11 mouse cellular contexts compared by ENCODE assay signal in genomic region chr4:44711136-44711900, GRCm38 (mm10). TPM values are rescaled to one million over a fixed set of nuclear protein-coding genes. Genes with fewer than 3 reads are reported as not detected.
DNase-seq lines count a peak whose midpoint lies in the region; ATAC-seq and TF ChIP-seq lines count a peak whose summit lies in the region.
"Had no signal": no experiment of that assay in that cellular context is flagged by ENCODE, and none has a peak within 500 bp of the region (broad histone marks: within the 10 kb centered on the region; RNA-seq: fewer than 3 reads in every experiment).

No protein-coding gene starts in this region.

- peaks cover 0 to 9% of the 10 kb centered on the region in 2 experiments; a peak in 3 of 4 replicates for H3K4me1 ChIP-seq in heart, embryonic 14.5 days (ENCODE audit: control insufficient read depth in 2 of 2, insufficient read depth in 2 of 2, low read length in 2 of 2)
- H3K4me1 ChIP-seq in CH12.LX (ENCODE audit: control insufficient read depth in 1 of 2, insufficient read depth in 2 of 2) = peaks cover 0 to 5% of the 10 kb centered on the region in 2 experiments; a peak in 1 of 4 replicates
- H3K4me1 ChIP-seq in bone marrow, adult 2 months (ENCODE audit: control insufficient read depth, insufficient read depth, low read length) = no peaks in the 10 kb centered on the region; the same call in 1 of the 2 replicates
- peaks cover 20% of the 10 kb centered on the region for H3K4me1 ChIP-seq in limb, embryonic 13.5 days

- no peak for ATAC-seq in heart, embryonic 14.5 days (ENCODE audit: insufficient number of reproducible peaks, insufficient read depth, low FRiP score, low read depth)
- ATAC-seq in limb, embryonic 13.5 days (ENCODE audit: low FRiP score, low read depth) = no peak

- no peak; the same call in 1 of the 2 replicates for TF ChIP-seq RAD21 in CH12.LX (IDR thresholded peaks at IDR 0.05; ENCODE audit: low read depth, low read length)

- peaks cover 96% of the 10 kb centered on the region for H3K27me3 ChIP-seq in heart, embryonic 14.5 days (ENCODE audit: control insufficient read depth, insufficient read depth, low read length)
- no peaks in the 10 kb centered on the region for H3K27me3 ChIP-seq in CH12.LX (replicated peaks)
- H3K27me3 ChIP-seq in limb, embryonic 13.5 days = peaks cover 94% of the 10 kb centered on the region

- WGBS in heart, embryonic 14.5 days = 2% methylated on average over 25 of the region's 25 CpGs
- 9% methylated on average over 25 of the region's 25 CpGs for WGBS in bone marrow, adult 2 months
- WGBS in limb, embryonic 13.5 days = 1% methylated on average over 25 of the region's 25 CpGs

- in situ Hi-C loops in CH12.LX (cut with MboI; ENCODE audit: low pct_ligation_motif_present, low pct_unique_long_range_greater_than_20kb, low sequenced_read_pairs) = no loop called here

- peaks cover 39% of the 10 kb centered on the region for H3K79me2 ChIP-seq in CH12.LX (replicated peaks; ENCODE audit: control insufficient read depth, extremely low read depth, insufficient read depth, poor library complexity, severe bottlenecking)

- no peaks in the 10 kb centered on the region for H3K9me3 ChIP-seq in heart, embryonic 14.5 days (ENCODE audit: control insufficient read depth, low read length)
- peaks cover 22% of the 10 kb centered on the region for H3K9me3 ChIP-seq in CH12.LX (replicated peaks; ENCODE audit: low read length)
- H3K9me3 ChIP-seq in limb, embryonic 13.5 days = no peaks in the 10 kb centered on the region
- H3K9me3 ChIP-seq: neural tube, embryonic 13.5 days had no signal

- H3K27ac ChIP-seq in heart, embryonic 14.5 days (replicated peaks in 1 of 2; ENCODE audit: control insufficient read depth in 1 of 2, insufficient read depth in 1 of 2, low read depth in 2 of 2, low read length in 2 of 2) = no peak overlapping the region
- H3K27ac ChIP-seq in CH12.LX (ENCODE audit: insufficient read depth, low read depth) = peak overlapping the region; percentile 90; the same call in 1 of the 2 replicates
- H3K27ac ChIP-seq in bone marrow, adult 2 months (ENCODE audit: control insufficient read depth, insufficient read depth, low read depth, low read length, poor library complexity) = peak overlapping the region; percentile 97
- H3K27ac ChIP-seq in limb, embryonic 13.5 days = no peak overlapping the region
- H3K27ac ChIP-seq: neural tube, embryonic 13.5 days had no signal

- H3K4me3 ChIP-seq in heart, embryonic 14.5 days (ENCODE audit: control insufficient read depth in 1 of 2, insufficient read depth in 1 of 2, low read depth in 1 of 2, low read length in 2 of 2) = peak overlapping the region in 1 of 2 experiments; percentile 22; a peak in 1 of 4 replicates
- H3K4me3 ChIP-seq in CH12.LX (replicated peaks in 1 of 3; ENCODE audit: low read depth in 2 of 3, low read length in 2 of 3, poor library complexity in 1 of 3) = peak overlapping the region; percentile 58 to 66 (median 66)
- peak overlapping the region; percentile 57 for H3K4me3 ChIP-seq in bone marrow, adult 2 months (replicated peaks; ENCODE audit: control insufficient read depth, low read depth, low read length)
- peak overlapping the region; percentile 17 for H3K4me3 ChIP-seq in limb, embryonic 13.5 days
- H3K4me3 ChIP-seq: neural tube, embryonic 13.5 days had no signal

- H3K36me3 ChIP-seq in heart, embryonic 14.5 days (ENCODE audit: control insufficient read depth, insufficient read depth, low read length) = no peaks in the 10 kb centered on the region
- H3K36me3 ChIP-seq in CH12.LX (replicated peaks in 1 of 2; ENCODE audit: control insufficient read depth in 1 of 2, insufficient read depth in 1 of 2, low read length in 1 of 2) = peaks cover 0 to 6% of the 10 kb centered on the region in 2 experiments
- no peaks in the 10 kb centered on the region for H3K36me3 ChIP-seq in limb, embryonic 13.5 days
- H3K36me3 ChIP-seq: neural tube, embryonic 13.5 days had no signal

- no peak for TF ChIP-seq EP300 in CH12.LX (IDR thresholded peaks at IDR 0.05; ENCODE audit: low read length)

- peak in 1 of 2 experiments; percentile 50; a peak in 2 of 4 replicates for TF ChIP-seq CTCF in CH12.LX (conservative IDR thresholded peaks at IDR 0.05 in 1 of 2, IDR thresholded peaks at IDR 0.05 in 1 of 2; ENCODE audit: low read depth in 2 of 2, low read length in 2 of 2)
- no peak for TF ChIP-seq CTCF in bone marrow, adult 2 months (IDR thresholded peaks at IDR 0.05; ENCODE audit: control insufficient read depth, insufficient read depth, low read length)

- no peak for TF ChIP-seq POLR2A in CH12.LX (IDR thresholded peaks at IDR 0.05; ENCODE audit: low read depth, low read length)
- no peak for TF ChIP-seq POLR2A in bone marrow, adult 2 months (IDR thresholded peaks at IDR 0.05; ENCODE audit: borderline replicate concordance, control insufficient read depth, low read depth, low read length)

- dilution Hi-C loops in CH12.LX (cut with MboI; ENCODE audit: extremely low pct_ligation_motif_present, extremely low pct_unique_long_range_greater_than_20kb, low sequenced_read_pairs) = no loop called here

- H3K9ac ChIP-seq in heart, embryonic 14.5 days (ENCODE audit: low read length) = no peak overlapping the region
- H3K9ac ChIP-seq in CH12.LX (ENCODE audit: insufficient read depth, low read depth) = peak overlapping the region; percentile 90
- no peak overlapping the region for H3K9ac ChIP-seq in limb, embryonic 13.5 days
- H3K9ac ChIP-seq: lung, embryonic 14.5 days; neural tube, embryonic 13.5 days had no signal

- no peak for DNase-seq in heart, postnatal 14 days
- no peak for DNase-seq in CH12.LX (ENCODE audit: extremely low read depth)
- DNase-seq in thymus, postnatal 0 days (ENCODE audit: low spot score) = no peak
- no peak for DNase-seq in cerebellum, postnatal 4 days (ENCODE audit: low spot score in 2 of 2)
- no peak for DNase-seq in gastrocnemius, adult 8-10 months (ENCODE audit: low spot score in 2 of 2)
- DNase-seq: cerebellum, adult 9-10 months had no signal

- H3K4me2 ChIP-seq in heart, embryonic 14.5 days (ENCODE audit: low read length) = peak overlapping the region; percentile 38; the same call in 1 of the 2 replicates
- peak overlapping the region; percentile 2; the same call in 1 of the 2 replicates for H3K4me2 ChIP-seq in CH12.LX (ENCODE audit: insufficient read depth, low read depth, poor library complexity, severe bottlenecking)
- H3K4me2 ChIP-seq in limb, embryonic 13.5 days (replicated peaks) = 0 out of 2 replicates have a peak overlapping the region, but pooled peaks have one; percentile 36

- intact Hi-C loops in heart, postnatal 14 days (cut with DNase I) = no loop called here

TF ChIP-seq in CH12.LX, 34 proteins besides CTCF, POLR2A, EP300 and RAD21:
- no peak for TF ChIP-seq MAZ (IDR thresholded peaks at IDR 0.05; ENCODE audit: low read depth, low read length)
- no peak for TF ChIP-seq MYC (IDR thresholded peaks at IDR 0.05; ENCODE audit: low read depth, low read length)
- TF ChIP-seq ZMIZ1 (IDR thresholded peaks at IDR 0.05; ENCODE audit: low read depth, low read length) = no peak
- TF ChIP-seq UBTF (IDR thresholded peaks at IDR 0.05; ENCODE audit: low read depth, low read length) = no peak
- no peak for TF ChIP-seq SMC3 (IDR thresholded peaks at IDR 0.05; ENCODE audit: low read depth, low read length)
- no peak for TF ChIP-seq ELF1 (IDR thresholded peaks at IDR 0.05; ENCODE audit: low read depth, low read length)
- TF ChIP-seq ETS1 (conservative IDR thresholded peaks at IDR 0.05; ENCODE audit: low read depth, low read length) = no peak
- no peak for TF ChIP-seq E2F4 (IDR thresholded peaks at IDR 0.05; ENCODE audit: insufficient replicate concordance, low read depth, low read length)
- no peak for TF ChIP-seq ZC3H11A (IDR thresholded peaks at IDR 0.05; ENCODE audit: low read depth, low read length)
- TF ChIP-seq MXI1 (IDR thresholded peaks at IDR 0.05; ENCODE audit: low read depth, low read length) = no peak
- TF ChIP-seq IRF4 (IDR thresholded peaks at IDR 0.05; ENCODE audit: low read depth, low read length) = no peak
- TF ChIP-seq MEF2A (IDR thresholded peaks at IDR 0.05; ENCODE audit: borderline replicate concordance, low read depth, low read length) = no peak
- TF ChIP-seq TCF12 (IDR thresholded peaks at IDR 0.05; ENCODE audit: low read depth, low read length) = no peak
- TF ChIP-seq HCFC1 (IDR thresholded peaks at IDR 0.05; ENCODE audit: low read depth, low read length) = no peak
- no peak for TF ChIP-seq USF2 (conservative IDR thresholded peaks at IDR 0.05; ENCODE audit: low read depth, low read length)

RNA-seq across cellular contexts. Expression of gene Pax5, which starts 1.0 kb away (rescaled TPM):
- polyA plus RNA-seq in heart, embryonic 14.5 days (2014; fragmentation: Nextera tagmentation; extraction: Ambion mirVana) = not detected in 2 replicates
- under 1 TPM; 0.71 to 0.76 TPM for total RNA-seq in heart, postnatal 14 days (2021)
- total RNA-seq in CH12.LX (2012; rRNA removed) (19.3 and 21.8 TPM in 2 replicates), CH12.LX (2014; rRNA removed) (12.7 and 13.5 TPM in 2 replicates)
- polyA plus RNA-seq in CH12.LX (2012; ENCODE audit: insufficient read length, low read depth) = 47.4 and 57.4 TPM in 2 replicates
- 18.0 and 35.6 TPM in 2 replicates for polyA plus RNA-seq in bone marrow, adult 2 months (2011; ENCODE audit: insufficient read depth, insufficient read length, low replicate concordance, missing spikeins)
- not detected in 2 replicates for polyA plus RNA-seq in limb, embryonic 13.5 days (2015; fragmentation: Nextera tagmentation; extraction: Ambion mirVana)
- 0.03 and 0.21 TPM in 2 replicates for polyA plus RNA-seq in thymus, postnatal 0 days (2015; fragmentation: Nextera tagmentation; extraction: Ambion mirVana)
- not detected for total RNA-seq in gastrocnemius, adult 8-10 months (2022)
- polyA plus RNA-seq: lung, embryonic 14.5 days had no signal

RNA-seq across cellular contexts. Expression of gene Zcchc7, which starts 44.4 kb away (rescaled TPM):
- polyA plus RNA-seq in heart, embryonic 14.5 days (2014; fragmentation: Nextera tagmentation; extraction: Ambion mirVana) = 24.9 and 26.2 TPM in 2 replicates
- total RNA-seq in heart, postnatal 14 days (2021) = 10 to 100 TPM; 18.6 to 22.0 TPM
- total RNA-seq in CH12.LX (2012; rRNA removed) = 24.2 and 25.2 TPM in 2 replicates
- 21.0 and 30.2 TPM in 2 replicates for total RNA-seq in CH12.LX (2014; rRNA removed)
- polyA plus RNA-seq in CH12.LX (2012; ENCODE audit: insufficient read length, low read depth) = 27.6 and 29.8 TPM in 2 replicates
- 31.5 and 43.4 TPM in 2 replicates for polyA plus RNA-seq in bone marrow, adult 2 months (2011; ENCODE audit: insufficient read depth, insufficient read length, low replicate concordance, missing spikeins)
- polyA plus RNA-seq in limb, embryonic 13.5 days (2015; fragmentation: Nextera tagmentation; extraction: Ambion mirVana) = 41.5 and 47.7 TPM in 2 replicates
- polyA plus RNA-seq in thymus, postnatal 0 days (2015; fragmentation: Nextera tagmentation; extraction: Ambion mirVana) = 49.7 and 65.8 TPM in 2 replicates
- 10 to 100 TPM; 11.7 to 16.9 (median 14.4) TPM for total RNA-seq in gastrocnemius, adult 8-10 months (2022)

Comparison
In these comparisons a context has a peak if more than half of its experiments do, and no peak if none do; other contexts are left out.
1. H3K27ac ChIP-seq: peak in CH12.LX (single experiment) and bone marrow, adult 2 months (single experiment); none in heart, embryonic 14.5 days (0 of 2) and limb, embryonic 13.5 days (single experiment).
2. RNA of gene Pax5, which starts 1.0 kb away (polyA plus RNA-seq): 47.4 to 57.4 TPM in CH12.LX and 18.0 to 35.6 TPM in bone marrow, adult 2 months; 0.03 to 0.21 TPM in thymus, postnatal 0 days, not detected in heart, embryonic 14.5 days and not detected in limb, embryonic 13.5 days; every median in the first group is over 10 times any median in the second.
3. Peak in every context shown above with its lines, with median percentiles within 50 percentile points of each other: H3K4me2 ChIP-seq.